Mouse (Mus musculus) Muller cell, postnatal 12 days (primary cell): ENCODE results near the gene Gm21992.

Experiments used
- DNase-seq: peaks from one replicate; pipeline ENCODE4 v3.0.0-alpha.2; 2015; ENCODE audit errors: inconsistent ontology term

Gm21992 gene

DNA sequence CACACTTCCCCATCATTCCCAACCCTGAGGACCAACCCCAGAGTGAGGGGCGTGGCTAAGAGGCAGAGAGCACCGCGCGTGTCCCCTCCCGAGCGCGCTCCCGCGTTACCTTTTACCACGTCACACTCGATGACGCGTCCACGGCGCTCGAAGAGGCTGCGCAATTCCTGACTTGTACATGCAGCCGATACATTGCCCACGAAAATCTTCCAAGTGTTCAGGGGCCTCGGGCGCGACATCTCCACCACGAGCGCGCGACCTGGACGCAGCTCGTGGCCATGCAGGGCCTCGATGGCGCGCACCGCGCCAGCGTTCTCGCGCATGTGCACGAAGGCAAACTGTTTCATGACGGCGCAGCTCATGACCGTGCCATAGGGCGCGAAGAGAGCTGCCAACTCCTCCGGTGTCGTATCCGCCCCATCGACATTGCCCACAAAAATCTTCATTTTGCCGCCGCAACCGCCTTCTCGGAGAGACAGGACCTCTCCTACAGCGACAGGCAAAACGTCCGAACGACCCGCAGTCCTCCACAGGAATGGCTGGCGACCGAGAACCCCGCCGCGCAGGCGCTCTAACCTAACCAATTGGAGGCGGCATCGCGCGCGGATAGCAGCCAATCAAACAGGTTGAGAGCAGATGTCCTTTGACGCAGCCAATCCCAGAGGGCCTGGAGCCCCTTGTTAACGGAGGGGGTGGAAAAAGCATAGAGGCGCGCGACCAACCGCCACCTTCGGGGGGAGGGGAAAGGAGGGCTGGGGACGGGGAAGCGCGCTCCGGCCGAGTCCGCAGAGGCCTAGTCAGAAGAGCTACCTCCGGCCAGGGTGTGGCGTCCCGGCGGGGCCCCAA is at the start of gene Gm21992, which contains the start of gene Rbm14:
Gene Gm21992 (minus strand): TSS at position 550 of the 846 bp plus-strand sequence.
Gene Rbm14 (minus strand): TSS at position 572 of the 846 bp plus-strand sequence.
- DNase-seq: peak; percentile 99

- peak; percentile 13 for DNase-seq
These were observed 47.7 kb upstream of the Gm21992 start for GRCm38 (mm10) chr19:4859081-4859480.

DNA sequence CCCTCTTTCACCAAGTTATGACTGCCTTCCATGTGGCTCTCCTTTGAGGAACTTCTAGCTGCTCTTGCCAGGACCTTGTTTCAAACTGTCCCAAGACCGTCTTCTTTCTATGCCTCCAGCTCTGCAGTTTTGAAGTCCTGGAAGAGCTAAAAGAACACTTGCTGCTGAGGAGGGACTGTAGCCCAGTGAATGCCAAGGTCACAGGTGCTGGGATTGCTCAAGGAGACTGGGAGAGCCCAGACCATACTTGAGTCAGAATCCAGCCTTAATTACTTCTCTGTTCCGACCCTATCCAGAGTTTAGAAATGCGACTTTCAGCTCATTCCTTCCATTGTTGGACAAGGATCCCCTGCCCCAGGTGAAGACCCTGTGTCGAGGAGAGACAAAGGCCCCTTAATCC is 44.5 kb upstream of the Gm21992 start:
- DNase-seq: no peak

- DNase-seq: no peak
These were observed 44.0 kb upstream of the Gm21992 start for GRCm38 (mm10) chr19:4855470-4855820.

- peak; percentile 88 for DNase-seq
These were observed 43.4 kb upstream of the Gm21992 start, which contains the start of gene Ctsf for GRCm38 (mm10) chr19:4854552-4855469. Ctsf (plus strand) TSS chr19:4855130.

DNA sequence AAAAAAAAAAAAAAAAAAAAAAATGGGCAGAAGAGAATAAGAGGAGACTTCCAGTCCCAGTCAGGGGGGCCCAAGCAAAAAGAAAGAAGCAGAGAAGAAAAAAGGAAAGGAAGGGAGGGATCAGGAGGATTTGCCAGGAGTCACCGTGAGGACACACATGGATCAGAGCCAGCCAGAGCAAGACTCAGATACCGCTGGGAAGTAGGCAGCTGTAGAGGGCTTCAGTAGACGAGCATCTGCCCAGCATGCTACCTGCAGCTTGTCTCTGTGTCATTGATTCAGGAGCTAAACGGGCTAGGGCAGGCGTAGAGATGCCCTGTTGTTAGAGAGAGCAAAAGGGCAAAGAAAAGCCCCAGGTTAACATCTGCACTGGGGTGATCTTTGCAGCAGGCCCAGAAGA is 38.9 kb upstream of the Gm21992 start:
- no peak for DNase-seq

DNA sequence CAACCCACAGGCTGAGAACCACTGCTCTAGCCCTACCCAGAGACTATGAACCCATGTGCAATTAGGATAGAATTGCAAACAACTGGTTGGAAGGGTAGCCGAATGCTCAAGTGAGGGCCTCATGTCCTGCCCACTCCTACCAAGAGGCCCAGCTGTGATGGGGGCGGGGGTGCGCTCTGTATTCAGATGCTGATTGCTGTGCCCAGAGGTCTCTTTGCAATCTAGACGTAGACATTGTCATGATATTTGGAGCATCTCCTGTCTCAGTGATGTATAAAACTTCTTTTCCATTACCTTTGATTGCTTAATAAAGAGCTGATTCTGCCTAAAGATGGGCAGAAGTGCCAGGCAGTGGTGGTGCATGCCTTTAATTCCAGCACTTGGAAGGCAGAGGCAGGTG is 38.4 kb upstream of the Gm21992 start:
- no peak for DNase-seq

DNA sequence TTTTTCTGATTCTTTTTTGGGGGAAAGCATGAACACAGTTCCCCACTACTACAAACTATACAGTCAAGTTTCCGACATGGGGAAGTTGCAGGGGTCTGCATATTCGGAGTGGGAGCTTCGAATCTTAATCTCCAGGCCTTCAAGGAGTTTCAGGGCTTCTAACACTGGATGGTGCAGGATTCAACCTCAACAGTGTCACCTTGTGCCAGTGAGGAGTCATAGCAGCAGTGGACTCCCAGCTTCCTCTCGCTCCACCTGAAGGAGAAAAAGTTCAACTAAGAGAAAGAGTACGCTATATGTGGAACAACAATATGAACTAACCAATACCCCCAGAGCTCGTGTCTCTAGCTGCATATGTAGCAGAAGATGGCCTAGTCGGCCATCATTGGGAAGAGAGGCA is 36.1 kb upstream of the Gm21992 start:
- no peak for DNase-seq

- no peak for DNase-seq
These were observed 34.4 kb upstream of the Gm21992 start for GRCm38 (mm10) chr19:4845846-4846245.

GRCm38 (mm10) chr19:4842611-4843010 is 31.2 kb upstream of the Gm21992 start:
- no peak for DNase-seq

DNA sequence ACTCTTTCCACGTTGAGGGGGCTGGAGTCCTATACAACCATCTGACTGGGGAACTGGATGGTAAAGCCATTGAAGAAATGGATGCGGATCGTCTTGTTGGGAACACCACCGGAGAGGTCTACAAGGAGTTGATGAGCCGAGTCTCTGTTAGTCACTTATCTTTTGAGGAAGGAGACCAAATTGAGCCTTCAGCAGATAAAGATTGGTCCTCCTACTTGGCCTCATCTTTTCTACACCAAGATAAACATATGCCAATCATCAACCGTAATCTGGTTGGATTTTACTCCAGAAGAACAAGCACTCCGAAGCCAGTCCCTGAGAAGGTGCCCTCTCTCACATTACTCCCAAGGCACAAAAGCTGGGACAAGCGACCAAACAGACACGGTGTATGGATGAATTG is 29.4 kb upstream of the Gm21992 start:
- DNase-seq: no peak

GRCm38 (mm10) chr19:4839149-4839548 is 27.7 kb upstream of the Gm21992 start, which contains the start of the genes Ccs and Ccdc87:
Ccs (minus strand) TSS chr19:4839332.
Ccdc87 (plus strand) TSS chr19:4839366.
- DNase-seq: peak; percentile 95

GRCm38 (mm10) chr19:4838526-4839140 is 27.2 kb upstream of the Gm21992 start:
- no peak for DNase-seq

DNA sequence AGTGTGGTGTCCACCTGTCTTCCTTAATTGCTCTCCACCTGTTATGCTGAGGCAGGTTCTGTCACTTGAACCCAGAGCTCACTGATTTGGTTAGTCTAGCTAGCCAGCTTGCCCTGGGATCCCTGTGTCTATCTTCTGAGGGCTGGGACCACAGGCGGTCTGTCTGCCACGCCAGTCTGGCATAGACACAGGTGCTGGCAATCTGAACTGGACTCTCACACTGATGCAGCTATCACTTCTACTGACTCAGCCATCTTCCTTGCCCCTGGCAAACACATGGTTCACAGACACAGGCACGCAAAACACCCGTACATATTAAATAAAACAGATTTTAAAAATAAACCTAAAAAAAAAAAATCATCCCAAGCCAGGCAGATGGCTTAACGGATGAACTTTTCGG is 25.6 kb upstream of the Gm21992 start:
- no peak for DNase-seq

GRCm38 (mm10) chr19:4836096-4836495 is 24.7 kb upstream of the Gm21992 start:
- no peak for DNase-seq

DNA sequence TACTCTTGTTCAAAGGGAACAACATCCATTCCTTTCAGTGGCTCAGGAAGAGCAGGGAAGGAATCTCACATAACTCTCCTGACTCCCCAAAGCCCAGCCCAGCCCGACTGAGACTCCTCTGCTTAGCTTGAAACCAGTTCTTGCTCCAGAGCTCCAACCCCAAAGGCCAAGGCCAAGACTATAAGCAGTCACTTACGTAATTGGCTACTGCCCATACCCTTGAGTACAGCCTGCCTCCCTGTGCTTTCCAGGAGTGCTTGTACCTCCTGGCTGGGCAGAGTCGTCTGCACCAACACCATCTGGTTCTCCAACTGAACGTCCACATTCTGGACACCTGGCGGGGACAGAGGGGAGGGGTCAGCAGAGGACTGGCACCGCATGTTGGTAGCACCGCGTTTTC is 22.6 kb upstream of the Gm21992 start:
- no peak for DNase-seq

DNA sequence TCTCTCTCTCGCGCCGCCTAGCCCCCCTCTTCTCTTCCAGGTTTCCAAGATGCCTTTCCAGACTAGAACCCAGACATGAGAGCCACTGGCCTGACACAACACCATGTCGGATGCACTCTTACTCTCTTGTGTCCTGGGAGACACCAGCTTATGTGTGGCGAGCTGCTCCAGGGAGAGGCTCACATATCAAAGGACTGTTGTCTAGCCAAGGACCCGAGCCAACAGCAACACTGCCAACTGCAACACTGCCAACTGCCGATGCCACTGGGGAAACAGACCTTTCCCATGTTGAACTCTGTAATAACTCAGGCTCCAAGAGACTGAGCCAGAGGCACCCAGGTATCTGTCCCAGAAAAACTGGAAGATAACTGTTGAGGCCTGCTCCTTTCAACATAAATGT is 17.7 kb upstream of the Gm21992 start:
- peak; percentile 64 for DNase-seq

- no peak for DNase-seq
These were observed 17.2 kb upstream of the Gm21992 start for GRCm38 (mm10) chr19:4828444-4829114.

- peak; percentile 85 for DNase-seq
These were observed 9.4 kb upstream of the Gm21992 start for GRCm38 (mm10) chr19:4820678-4821303.

DNA sequence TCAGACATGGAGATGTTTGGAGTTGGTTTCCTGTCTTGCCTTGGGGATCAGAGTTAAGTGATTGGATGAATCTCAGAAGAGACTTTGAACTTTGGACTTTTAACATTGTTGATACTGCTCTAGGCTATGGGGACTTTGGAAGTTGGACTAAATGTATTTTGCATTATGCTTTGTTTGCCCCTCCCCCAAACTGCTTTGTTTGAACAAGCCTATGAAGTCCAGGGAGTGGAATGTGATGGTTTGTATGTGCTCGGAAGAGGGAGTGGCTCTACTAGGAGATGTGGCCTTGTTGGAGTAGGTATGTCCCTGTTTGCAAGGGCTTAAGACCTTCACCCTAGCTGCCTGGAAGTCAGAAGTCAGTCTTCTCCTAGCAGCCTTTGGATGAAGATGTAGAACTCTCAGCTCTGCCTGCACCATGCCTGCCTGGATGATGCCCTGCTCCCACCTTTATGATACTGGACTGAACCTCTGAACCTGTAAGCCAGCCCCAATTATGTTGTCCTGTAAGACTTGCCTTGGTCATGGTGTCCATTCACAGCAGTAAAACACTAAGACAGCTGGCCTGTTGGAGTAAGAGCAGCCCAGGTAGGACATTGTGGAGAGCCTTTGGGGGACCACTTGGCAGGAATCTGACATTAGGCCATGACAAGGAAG is 5.9 kb upstream of the Gm21992 start:
- no peak for DNase-seq
